Mouse (Mus musculus) limb, embryonic 11.5 days (tissue): Measurements from ENCODE around the gene Rsad2. TPM values are rescaled to one million over a fixed set of nuclear protein-coding genes. Genes with fewer than 3 reads are reported as not detected.

Source experiments
- ATAC-seq: fragments of 200-750 bp; cut with Nextera tagmentation; 2 replicates; pipeline ENCODE4 v1.8.0; 2017; ENCODE audit warnings: low read depth; ENCODE audit not compliant: insufficient number of reproducible peaks, low FRiP score, low TSS enrichment
- DNase-seq: peaks from one replicate; pipeline ENCODE4 v3.0.0-alpha.2; 2015; ENCODE audit warnings: low spot score
- H3K27ac ChIP-seq: fragments of 300-500 bp; sonication (generic); replicated peaks from 2 replicates; pipeline ENCODE4 v1.5.1; 2014; ENCODE audit warnings: low read depth, mild to moderate bottlenecking, low read length
- H3K27me3 ChIP-seq: fragments of 300-500 bp; sonication (generic); 2 replicates; pipeline ENCODE4 v1.6.1; 2014; ENCODE audit warnings: mild to moderate bottlenecking, low read length, mixed read lengths; ENCODE audit not compliant: control insufficient read depth, insufficient read depth
- H3K36me3 ChIP-seq: fragments of 300-500 bp; sonication (generic); 2 replicates; pipeline ENCODE4 v1.6.1; 2014; ENCODE audit warnings: mild to moderate bottlenecking, low read length, moderate library complexity, mixed read lengths; ENCODE audit not compliant: control insufficient read depth, insufficient read depth
- H3K4me1 ChIP-seq: fragments of 300-500 bp; sonication (generic); 2 replicates; pipeline ENCODE4 v1.6.1; 2014; ENCODE audit warnings: low read length, mixed read lengths; ENCODE audit not compliant: control insufficient read depth, insufficient read depth
- H3K4me2 ChIP-seq: fragments of 300-500 bp; sonication (generic); 2 replicates; pipeline ENCODE4 v1.6.1; 2014; ENCODE audit warnings: low read depth, mild to moderate bottlenecking, moderate library complexity; ENCODE audit not compliant: severe bottlenecking
- H3K4me3 ChIP-seq: fragments of 300-500 bp; sonication (generic); 2 replicates; pipeline ENCODE4 v1.5.1; 2014; ENCODE audit warnings: low read depth, low read length
- H3K9ac ChIP-seq: fragments of 300-500 bp; sonication (generic); 2 replicates; pipeline ENCODE4 v1.6.1; 2014; ENCODE audit warnings: mild to moderate bottlenecking, low read length
- H3K9me3 ChIP-seq: fragments of 300-500 bp; sonication (generic); 2 replicates; pipeline ENCODE4 v1.6.1; 2016; ENCODE audit warnings: low read length; ENCODE audit not compliant: control insufficient read depth
- WGBS: fragments of 180-500 bp; shearing (Covaris S2); extraction: QIAGEN DNeasy Blood & Tissue Kit; methylation state at CpG from one replicate; pipeline ENCODE4 v1.1.7; 2014; 5-methylcytosine and 5-hydroxymethylcytosine counted together
- microRNA-seq: library from miRNA; unstranded; fragments of <30 nt; microRNA quantifications from one replicate; pipeline ENCODE4, GENCODE M21; 2016
- polyA plus RNA-seq: library from polyadenylated mRNA; unstranded; fragments of >200 nt; fragmentation: Nextera tagmentation; extraction: Ambion mirVana; gene quantifications from 2 replicates; pipeline ENCODE4 v1.2.1, GENCODE M21; 2014

Rsad2 gene
- polyA plus RNA-seq, 1 experiment from 2014 or later, result 0.60 TPM

DNA sequence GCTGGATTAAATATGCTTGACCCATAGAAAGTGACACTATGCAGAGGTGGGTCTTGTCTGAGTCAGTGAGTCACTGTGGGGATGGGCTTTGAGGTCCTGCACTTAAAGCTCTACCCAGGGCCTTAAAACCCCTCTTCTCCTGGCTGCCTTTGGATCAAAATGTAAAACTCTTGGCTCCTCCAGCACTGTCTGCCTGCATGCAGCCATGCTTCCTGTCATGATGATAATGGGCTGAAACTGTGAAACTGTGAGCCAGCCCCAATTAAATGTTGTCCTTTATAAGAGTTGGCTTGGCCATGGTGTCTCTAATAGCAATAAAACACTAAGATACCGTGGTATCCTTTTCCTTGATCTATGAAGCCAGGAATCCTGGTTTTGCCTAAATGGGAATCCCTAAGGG, 55.0 kb downstream of the Rsad2 start:
- Histone ChIP-seq H3K27ac (no peak overlapping the region), H3K27me3 (no peaks in the 10 kb centered on the region), H3K4me3 (no peak overlapping the region), H3K36me3 (no peaks in the 10 kb centered on the region; the same call in 1 of the 2 replicates), H3K4me1 (peaks cover 10% of the 10 kb centered on the region), H3K9me3 (no peaks in the 10 kb centered on the region), H3K4me2 (no peak overlapping the region), H3K9ac (no peak overlapping the region)
- 86% methylated on average over 1 of the region's 1 CpGs for WGBS
- no peak for DNase-seq
- no peak for ATAC-seq

DNA sequence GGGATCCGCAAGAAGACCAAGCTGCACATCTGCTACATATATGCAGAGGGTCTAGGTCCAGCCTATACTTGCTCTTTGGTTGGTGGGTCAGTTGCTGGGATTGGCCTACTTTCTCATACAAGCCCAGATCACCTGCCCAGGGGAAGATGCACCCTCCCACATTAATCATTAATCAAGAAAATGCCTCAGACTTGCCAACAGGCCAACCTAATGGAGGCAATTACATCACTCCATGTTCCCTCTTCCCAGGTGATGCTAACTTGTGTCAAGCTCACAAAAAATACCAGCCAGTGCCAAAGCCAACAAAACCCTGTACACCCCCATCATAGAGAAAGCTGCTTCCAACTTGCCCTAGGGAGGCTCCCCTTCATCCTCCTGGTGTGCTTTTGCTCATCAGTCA, 55.5 kb downstream of the Rsad2 start:
- no peaks in the 10 kb centered on the region for H3K27me3 ChIP-seq
- no peaks in the 10 kb centered on the region for H3K9me3 ChIP-seq
- DNase-seq (no peak), ATAC-seq (no peak)
- H3K4me3 ChIP-seq, result no peak overlapping the region
- H3K36me3 ChIP-seq, result no peaks in the 10 kb centered on the region; the same call in 1 of the 2 replicates
- WGBS, result 100% methylated on average over 1 of the region's 1 CpGs
- H3K27ac ChIP-seq, result no peak overlapping the region
- peaks cover 8% of the 10 kb centered on the region for H3K4me1 ChIP-seq
- H3K4me2 ChIP-seq, result no peak overlapping the region
- H3K9ac ChIP-seq, result no peak overlapping the region

GRCm38 (mm10) chr12:26399391-26399790, 56.9 kb downstream of the Rsad2 start:
- Histone ChIP-seq H3K27ac (no peak overlapping the region), H3K27me3 (no peaks in the 10 kb centered on the region), H3K4me2 (no peak overlapping the region), H3K36me3 (no peaks in the 10 kb centered on the region), H3K4me3 (no peak overlapping the region), H3K9me3 (no peaks in the 10 kb centered on the region), H3K4me1 (peaks cover 9% of the 10 kb centered on the region; the same call in 1 of the 2 replicates), H3K9ac (no peak overlapping the region)
- DNase-seq (no peak), ATAC-seq (no peak)
- WGBS, result 89% methylated on average over 6 of the region's 6 CpGs

- Histone ChIP-seq H3K36me3 (no peaks in the 10 kb centered on the region), H3K27ac (no peak overlapping the region), H3K4me1 (peaks cover 13% of the 10 kb centered on the region), H3K4me3 (no peak overlapping the region), H3K4me2 (no peak overlapping the region), H3K9me3 (no peaks in the 10 kb centered on the region), H3K27me3 (no peaks in the 10 kb centered on the region), H3K9ac (no peak overlapping the region)
- 65% methylated on average over 2 of the region's 2 CpGs for whole genome bisulfite sequencing
- DNase-seq, result no peak
- no peak for ATAC-seq
These were observed 57.7 kb downstream of the Rsad2 start for GRCm38 (mm10) chr12:26398597-26398996.

- Histone ChIP-seq H3K4me3 (no peak overlapping the region), H3K4me1 (peaks cover 13% of the 10 kb centered on the region), H3K9ac (peak overlapping the region; percentile 4; the same call in 1 of the 2 replicates), H3K27ac (peak overlapping the region; percentile 82), H3K4me2 (no peak overlapping the region), H3K9me3 (no peaks in the 10 kb centered on the region), H3K27me3 (no peaks in the 10 kb centered on the region), H3K36me3 (no peaks in the 10 kb centered on the region; the same call in 1 of the 2 replicates)
- DNase-seq (peak; percentile 45), ATAC-seq (peak; percentile 72)
- WGBS, result 60% methylated on average over 13 of the region's 13 CpGs
These were observed 61.5 kb downstream of the Rsad2 start for GRCm38 (mm10) chr12:26394485-26395470.

DNA sequence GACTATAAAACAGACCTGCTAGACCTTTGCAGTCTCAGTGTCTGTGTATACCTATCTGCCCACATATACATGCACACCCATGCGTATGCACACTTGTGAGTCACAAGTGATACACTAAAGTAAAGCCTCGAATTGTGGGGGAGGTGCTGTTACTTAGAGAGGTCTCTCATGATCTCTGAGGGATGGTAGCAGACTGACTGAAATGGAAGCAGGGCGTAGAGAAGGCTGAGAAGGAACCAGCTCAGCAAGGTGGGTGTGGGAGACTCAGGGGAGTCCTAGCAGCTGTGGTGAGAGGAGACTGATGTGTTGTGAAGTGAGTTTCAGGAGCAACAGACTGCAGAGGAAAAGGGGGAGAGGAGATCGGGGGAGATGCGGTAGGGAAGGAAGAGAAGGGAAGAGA, 63.0 kb downstream of the Rsad2 start:
- ATAC-seq (no peak), DNase-seq (no peak)
- H3K4me2 ChIP-seq, result no peak overlapping the region
- H3K36me3 ChIP-seq, result peaks cover 2% of the 10 kb centered on the region
- no peak overlapping the region; the same call in 1 of the 2 replicates for H3K27ac ChIP-seq
- 90% methylated on average over 5 of the region's 5 CpGs for WGBS
- H3K4me3 ChIP-seq, result no peak overlapping the region
- H3K4me1 ChIP-seq, result peaks cover 13% of the 10 kb centered on the region
- H3K27me3 ChIP-seq, result no peaks in the 10 kb centered on the region
- no peak overlapping the region for H3K9ac ChIP-seq
- no peaks in the 10 kb centered on the region for H3K9me3 ChIP-seq

Small RNA genes lying within 50 kb of the gene (microRNA-seq; reads per million reads assigned to microRNA genes)
- gene Mir6538, result 22.0 reads per million, percentile 29 among the genes with 10 or more reads in this experiment

Other genes with a start within 250 kb of the Rsad2 start
- gene Rnf144a, start 41.2 kb downstream of the Rsad2 start, polyA plus RNA-seq, result 39.0 and 42.5 TPM in 2 replicates
- 5.6 and 7.5 TPM in 2 replicates for gene Cmpk2, start 12.8 kb upstream of the Rsad2 start, polyA plus RNA-seq